Mouse (Mus musculus) activated CD4-positive, CD25-positive, alpha-beta regulatory T cell, adult 4 months (primary cell): ENCODE results near the gene Gm14744. TPM values are rescaled to one million over a fixed set of nuclear protein-coding genes. Genes with fewer than 3 reads are reported as not detected.
"Not testable (repeated sequence)": the region's sequence is repeated elsewhere in the genome, so short reads cannot be mapped to it uniquely, and the experiment has no call there.

Experiments used
- ATAC-seq: one replicate; pipeline ENCODE4 v1.8.0; 2017
- polyA plus RNA-seq, 2 experiments: library from polyadenylated mRNA; unstranded; fragments of 100-300 nt; shearing (Covaris generic); gene quantifications; one replicate each; pipeline ENCODE4 v1.2.1; 2017

The Gm14744 gene
- not detected for polyA plus RNA-seq

- not testable (repeated sequence) for ATAC-seq
Observed at GRCm38 (mm10) chrX:77864458-77864857, at the start of gene Gm14744. Gm14744 (plus strand) TSS chrX:77864758.

GRCm38 (mm10) chrX:77853523-77853922 lies 11.0 kb upstream of the Gm14744 start, which contains the start of gene Pbsn:
Pbsn (minus strand) TSS chrX:77853623.
- ATAC-seq: no peak

- ATAC-seq: not testable (repeated sequence)
Observed at GRCm38 (mm10) chrX:77880033-77880432, 15.5 kb downstream of the Gm14744 start.

Other genes starting within 250 kb of the Gm14744 start
- 10 to 100 TPM; 32.3 to 40.0 TPM for gene Prkx, start 68.5 kb upstream of the Gm14744 start, polyA plus RNA-seq
- gene Pbsn, start 11.1 kb upstream of the Gm14744 start, polyA plus RNA-seq: not detected
- not detected for gene 5430402E10Rik, start 60.3 kb downstream of the Gm14744 start, polyA plus RNA-seq
- not detected for gene Obp1a, start 226.6 kb downstream of the Gm14744 start, polyA plus RNA-seq